Mouse (Mus musculus) midbrain, postnatal 0 days (tissue): ENCODE measurements at regions not wholly inside any gene's neighbourhood (a gene's known extent, or its start where the extent isn't known, plus 50 kb on each side); places are given as distances from the start of the nearest gene placed in this dataset.

Experiments
- ATAC-seq: fragments of 200-750 bp; cut with Nextera tagmentation; 2 replicates; pipeline ENCODE4 v1.8.0; 2017; ENCODE audit warnings: moderate number of reproducible peaks, mild to moderate bottlenecking, moderate TSS enrichment, moderate library complexity; ENCODE audit not compliant: low FRiP score
- DNase-seq: peaks from one replicate; pipeline ENCODE4 v3.0.0-alpha.2; 2015; ENCODE audit warnings: low spot score
- H3K27ac ChIP-seq: fragments of 300-500 bp; sonication (generic); 2 replicates; pipeline ENCODE4 v1.5.1; 2014; ENCODE audit warnings: low read depth, mild to moderate bottlenecking, low read length, mixed read lengths
- H3K27me3 ChIP-seq: fragments of 300-500 bp; sonication (generic); 2 replicates; pipeline ENCODE4 v1.6.1; 2014; ENCODE audit warnings: low read length, control low read depth, mixed read lengths; ENCODE audit not compliant: insufficient read depth
- H3K36me3 ChIP-seq: fragments of 300-500 bp; sonication (generic); 2 replicates; pipeline ENCODE4 v1.6.1; 2014; ENCODE audit warnings: low read length, control low read depth, mixed read lengths; ENCODE audit not compliant: insufficient read depth
- H3K4me1 ChIP-seq: fragments of 300-500 bp; sonication (generic); 2 replicates; pipeline ENCODE4 v1.6.1; 2014; ENCODE audit warnings: mild to moderate bottlenecking, control low read depth, antibody characterized with exemption, low read length, mixed read lengths; ENCODE audit not compliant: insufficient read depth
- H3K4me2 ChIP-seq: fragments of 300-500 bp; sonication (generic); 2 replicates; pipeline ENCODE4 v1.6.1; 2014; ENCODE audit warnings: low read depth, mild to moderate bottlenecking, low read length, mixed read lengths; ENCODE audit not compliant: poor library complexity, severe bottlenecking
- H3K4me3 ChIP-seq: fragments of 300-500 bp; sonication (generic); 2 replicates; pipeline ENCODE4 v1.5.1; 2014; ENCODE audit warnings: low read depth, mild to moderate bottlenecking, low read length, moderate library complexity
- H3K9ac ChIP-seq: fragments of 300-500 bp; sonication (generic); replicated peaks from 2 replicates; pipeline ENCODE4 v1.6.1; 2014; ENCODE audit warnings: mild to moderate bottlenecking, low read length, moderate library complexity, mixed read lengths; ENCODE audit not compliant: poor library complexity, severe bottlenecking
- H3K9me3 ChIP-seq: fragments of 300-500 bp; sonication (generic); 2 replicates; pipeline ENCODE4 v1.6.1; 2016; ENCODE audit warnings: low read length, control low read depth
- CTCF ChIP-seq: IDR thresholded peaks from 2 replicates; pipeline ENCODE4 v1.5.1; 2016; ENCODE audit warnings: antibody characterized with exemption, mild to moderate bottlenecking
- WGBS: fragments of 180-500 bp; shearing (Covaris S2); extraction: QIAGEN DNeasy Blood & Tissue Kit; methylation state at CpG from one replicate; pipeline ENCODE4 v1.1.7; 2014; 5-methylcytosine and 5-hydroxymethylcytosine counted together

- no peaks in the 10 kb centered on the region for H3K36me3 ChIP-seq
- H3K27ac ChIP-seq: no peak overlapping the region
- 72% methylated on average over 4 of the region's 4 CpGs for WGBS
- no peak for ATAC-seq
- no peak overlapping the region for H3K4me3 ChIP-seq
- no peaks in the 10 kb centered on the region for H3K4me1 ChIP-seq
- TF ChIP-seq CTCF: no peak
- H3K9me3 ChIP-seq: no peaks in the 10 kb centered on the region
- H3K9ac ChIP-seq: no peak overlapping the region
- H3K27me3 ChIP-seq: no peaks in the 10 kb centered on the region
- peak; percentile 45 for DNase-seq
- no peak overlapping the region for H3K4me2 ChIP-seq
These were observed 109.9 kb upstream of the Sdk2 start for GRCm38 (mm10) chr11:114176671-114177212.

- Histone ChIP-seq H3K27me3 (no peaks in the 10 kb centered on the region), H3K4me1 (no peaks in the 10 kb centered on the region), H3K9ac (no peak overlapping the region), H3K9me3 (no peaks in the 10 kb centered on the region), H3K4me3 (no peak overlapping the region), H3K36me3 (no peaks in the 10 kb centered on the region), H3K27ac (no peak overlapping the region), H3K4me2 (no peak overlapping the region)
- ATAC-seq (no peak), DNase-seq (peak; percentile 85)
- 42% methylated on average over 23 of the region's 23 CpGs for WGBS
- TF ChIP-seq CTCF: no peak
These were observed 108.7 kb upstream of the Sdk2 start for GRCm38 (mm10) chr11:114175437-114176131.

GRCm38 (mm10) chr11:114174871-114175270 is 108.0 kb upstream of the Sdk2 start:
- no peak overlapping the region for H3K4me2 ChIP-seq
- 94% methylated on average over 4 of the region's 4 CpGs for WGBS
- no peak for TF ChIP-seq CTCF
- H3K27me3 ChIP-seq: no peaks in the 10 kb centered on the region
- no peak for DNase-seq
- no peaks in the 10 kb centered on the region for H3K4me1 ChIP-seq
- no peak overlapping the region for H3K9ac ChIP-seq
- no peak for ATAC-seq
- no peaks in the 10 kb centered on the region for H3K9me3 ChIP-seq
- no peak overlapping the region for H3K27ac ChIP-seq
- no peak overlapping the region for H3K4me3 ChIP-seq
- H3K36me3 ChIP-seq: no peaks in the 10 kb centered on the region

GRCm38 (mm10) chr11:114168231-114168661 is 101.4 kb upstream of the Sdk2 start:
- no peak overlapping the region for H3K27ac ChIP-seq
- no peak overlapping the region for H3K9ac ChIP-seq
- no peak for ATAC-seq
- peak; percentile 38 for TF ChIP-seq CTCF
- H3K4me3 ChIP-seq: no peak overlapping the region
- H3K36me3 ChIP-seq: no peaks in the 10 kb centered on the region
- no peaks in the 10 kb centered on the region for H3K27me3 ChIP-seq
- no peaks in the 10 kb centered on the region for H3K4me1 ChIP-seq
- WGBS: 85% methylated on average over 13 of the region's 13 CpGs
- peak; percentile 45 for DNase-seq
- no peak overlapping the region for H3K4me2 ChIP-seq
- no peaks in the 10 kb centered on the region for H3K9me3 ChIP-seq

GRCm38 (mm10) chr11:114165656-114166362 is 99.0 kb upstream of the Sdk2 start:
- Histone ChIP-seq H3K27me3 (no peaks in the 10 kb centered on the region), H3K9ac (0 out of 2 replicates have a peak overlapping the region, but pooled peaks have one; percentile 24), H3K4me1 (no peaks in the 10 kb centered on the region), H3K36me3 (no peaks in the 10 kb centered on the region), H3K4me2 (peak overlapping the region; percentile 33), H3K4me3 (no peak overlapping the region), H3K9me3 (no peaks in the 10 kb centered on the region), H3K27ac (no peak overlapping the region)
- ATAC-seq (no peak), DNase-seq (peak; percentile 56)
- TF ChIP-seq CTCF: no peak
- 28% methylated on average over 23 of the region's 23 CpGs for WGBS

GRCm38 (mm10) chr11:114152716-114153115 is 85.9 kb upstream of the Sdk2 start:
- H3K4me1 ChIP-seq: no peaks in the 10 kb centered on the region
- no peak overlapping the region for H3K4me2 ChIP-seq
- no peak overlapping the region for H3K9ac ChIP-seq
- no peak for ATAC-seq
- WGBS: 76% methylated on average over 15 of the region's 15 CpGs
- H3K36me3 ChIP-seq: no peaks in the 10 kb centered on the region
- H3K4me3 ChIP-seq: no peak overlapping the region
- DNase-seq: no peak
- TF ChIP-seq CTCF: no peak
- H3K27ac ChIP-seq: no peak overlapping the region
- no peaks in the 10 kb centered on the region for H3K27me3 ChIP-seq
- no peaks in the 10 kb centered on the region for H3K9me3 ChIP-seq
